Comparison of ENCODE assay signal across 13 mouse cellular contexts in the genomic region with DNA sequence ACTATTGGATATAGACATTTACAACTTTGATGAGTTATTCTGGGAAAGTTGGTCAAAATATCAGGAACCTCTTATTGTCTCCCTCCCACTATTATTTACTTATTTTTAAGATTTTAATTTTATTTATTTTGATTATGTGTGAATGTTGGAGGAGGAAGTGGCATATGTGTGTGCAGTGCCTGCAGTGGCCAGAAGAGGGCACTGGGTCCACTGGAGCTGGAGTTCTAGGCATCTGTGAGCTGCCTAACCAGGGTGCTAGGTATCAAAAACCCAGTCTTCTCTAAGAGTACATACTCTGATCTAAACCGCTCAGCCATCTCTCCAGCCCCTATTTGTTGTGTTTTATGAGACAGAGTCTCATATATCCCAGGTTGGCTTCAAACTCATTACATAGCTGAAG. TPM values are rescaled to one million over a fixed set of nuclear protein-coding genes. Genes with fewer than 3 reads are reported as not detected.
DNase-seq lines count a peak whose midpoint lies in the region; ATAC-seq and TF ChIP-seq lines count a peak whose summit lies in the region.
"Had no signal": no experiment of that assay in that cellular context is flagged by ENCODE, and none has a peak within 500 bp of the region (broad histone marks: within the 10 kb centered on the region; RNA-seq: fewer than 3 reads in every experiment).

No protein-coding gene starts in this region.

- no peak for TF ChIP-seq EP300 in stomach, postnatal 0 days (optimal IDR thresholded peaks at IDR 0.05)

- DNase-seq in hindbrain, postnatal 0 days (ENCODE audit: low spot score), result no peak
- no peak for DNase-seq in testis, postnatal 14 days (ENCODE audit: low spot score)
- DNase-seq in stomach, postnatal 0 days (ENCODE audit: low spot score), result peak; percentile 52
- no peak for DNase-seq in right cerebral cortex, postnatal 10 days (ENCODE audit: low spot score in 2 of 2)
- DNase-seq: heart, postnatal 14 days had no signal

- no peaks in the 10 kb centered on the region for H3K36me3 ChIP-seq in hindbrain, postnatal 0 days (ENCODE audit: insufficient read depth, low read length)
- no peaks in the 10 kb centered on the region for H3K36me3 ChIP-seq in hindbrain, embryonic 12.5 days
- H3K36me3 ChIP-seq in testis, adult 2 months (ENCODE audit: control insufficient read depth, insufficient read depth, low read length), result no peaks in the 10 kb centered on the region
- H3K36me3 ChIP-seq in stomach, postnatal 0 days (ENCODE audit: control insufficient read depth, insufficient read depth, low read length), result no peaks in the 10 kb centered on the region
- H3K36me3 ChIP-seq: embryonic facial prominence, embryonic 12.5 days; midbrain, embryonic 10.5 days had no signal

- TF ChIP-seq CTCF in hindbrain, postnatal 0 days (IDR thresholded peaks at IDR 0.05; ENCODE audit: low read depth), result peak; percentile 59
- peak; percentile 64; the same call in 1 of the 2 replicates for TF ChIP-seq CTCF in testis, adult 2 months (IDR thresholded peaks at IDR 0.05; ENCODE audit: control insufficient read depth, insufficient read depth, insufficient replicate concordance, low read depth, low read length)
- peak; percentile 64 for TF ChIP-seq CTCF in bone marrow, adult 2 months (IDR thresholded peaks at IDR 0.05; ENCODE audit: control insufficient read depth, insufficient read depth, low read length)
- peak; percentile 67 for TF ChIP-seq CTCF in stomach, postnatal 0 days (IDR thresholded peaks at IDR 0.05; ENCODE audit: low read depth)

- H3K4me3 ChIP-seq in hindbrain, postnatal 0 days (ENCODE audit: low read length), result no peak overlapping the region
- no peak overlapping the region for H3K4me3 ChIP-seq in hindbrain, embryonic 12.5 days
- H3K4me3 ChIP-seq in testis, adult 2 months (ENCODE audit: control insufficient read depth, low read depth, low read length), result no peak overlapping the region
- H3K4me3 ChIP-seq in bone marrow, adult 2 months (replicated peaks; ENCODE audit: control insufficient read depth, low read depth, low read length), result no peak overlapping the region
- no peak overlapping the region for H3K4me3 ChIP-seq in stomach, postnatal 0 days (ENCODE audit: low read depth, low read length)
- H3K4me3 ChIP-seq: embryonic facial prominence, embryonic 12.5 days; midbrain, embryonic 10.5 days had no signal

- H3K27ac ChIP-seq in hindbrain, postnatal 0 days, result no peak overlapping the region
- H3K27ac ChIP-seq in hindbrain, embryonic 12.5 days, result no peak overlapping the region
- no peak overlapping the region for H3K27ac ChIP-seq in testis, adult 2 months (ENCODE audit: control insufficient read depth, insufficient read depth, low read depth, low read length)
- H3K27ac ChIP-seq in bone marrow, adult 2 months (ENCODE audit: control insufficient read depth, insufficient read depth, low read depth, low read length, poor library complexity), result no peak overlapping the region
- no peak overlapping the region; the same call in 1 of the 2 replicates for H3K27ac ChIP-seq in stomach, postnatal 0 days (replicated peaks)
- H3K27ac ChIP-seq: embryonic facial prominence, embryonic 12.5 days; midbrain, embryonic 10.5 days had no signal

- no peaks in the 10 kb centered on the region for H3K9me3 ChIP-seq in hindbrain, postnatal 0 days (ENCODE audit: low read length)
- H3K9me3 ChIP-seq in hindbrain, embryonic 12.5 days (replicated peaks), result no peaks in the 10 kb centered on the region
- no peaks in the 10 kb centered on the region for H3K9me3 ChIP-seq in stomach, postnatal 0 days (ENCODE audit: control insufficient read depth, low read length)
- H3K9me3 ChIP-seq: embryonic facial prominence, embryonic 12.5 days; midbrain, embryonic 10.5 days had no signal

- no peak for TF ChIP-seq POLR2A in testis, adult 2 months (IDR thresholded peaks at IDR 0.05; ENCODE audit: control insufficient read depth, low read depth, low read length)
- TF ChIP-seq POLR2A in bone marrow, adult 2 months (IDR thresholded peaks at IDR 0.05; ENCODE audit: borderline replicate concordance, control insufficient read depth, low read depth, low read length), result no peak

- ATAC-seq in hindbrain, postnatal 0 days, result no peak
- ATAC-seq in hindbrain, embryonic 12.5 days (ENCODE audit: low FRiP score), result no peak
- ATAC-seq in stomach, postnatal 0 days (ENCODE audit: low FRiP score, low TSS enrichment), result no peak
- ATAC-seq in megakaryocyte, adult 5-6 weeks (ENCODE audit: poor library complexity, severe bottlenecking), result no peak

- H3K4me1 ChIP-seq in hindbrain, postnatal 0 days (ENCODE audit: insufficient read depth, low read length), result no peaks in the 10 kb centered on the region; the same call in 1 of the 2 replicates
- H3K4me1 ChIP-seq in hindbrain, embryonic 12.5 days, result peaks cover 9% of the 10 kb centered on the region
- H3K4me1 ChIP-seq in testis, adult 2 months (ENCODE audit: control insufficient read depth, insufficient read depth, low read length), result peaks cover 8% of the 10 kb centered on the region
- no peaks in the 10 kb centered on the region for H3K4me1 ChIP-seq in bone marrow, adult 2 months (ENCODE audit: control insufficient read depth, insufficient read depth, low read length)
- peaks cover 4% of the 10 kb centered on the region; the same call in 1 of the 2 replicates for H3K4me1 ChIP-seq in stomach, postnatal 0 days (replicated peaks; ENCODE audit: control insufficient read depth, insufficient read depth)

- H3K4me2 ChIP-seq in hindbrain, postnatal 0 days (ENCODE audit: low read depth, low read length), result no peak overlapping the region
- H3K4me2 ChIP-seq in hindbrain, embryonic 12.5 days (replicated peaks), result no peak overlapping the region
- no peak overlapping the region for H3K4me2 ChIP-seq in stomach, postnatal 0 days (replicated peaks; ENCODE audit: low read depth)
- H3K4me2 ChIP-seq: embryonic facial prominence, embryonic 12.5 days had no signal

- no peaks in the 10 kb centered on the region for H3K27me3 ChIP-seq in hindbrain, postnatal 0 days (ENCODE audit: insufficient read depth, low read length)
- peaks cover 11% of the 10 kb centered on the region for H3K27me3 ChIP-seq in hindbrain, embryonic 12.5 days
- no peaks in the 10 kb centered on the region for H3K27me3 ChIP-seq in testis, adult 2 months (ENCODE audit: control insufficient read depth, insufficient read depth, low read length)
- H3K27me3 ChIP-seq in stomach, postnatal 0 days (ENCODE audit: control insufficient read depth, insufficient read depth, low read length), result no peaks in the 10 kb centered on the region
- H3K27me3 ChIP-seq: embryonic facial prominence, embryonic 12.5 days had no signal

- H3K9ac ChIP-seq in hindbrain, postnatal 0 days (replicated peaks; ENCODE audit: low read length), result no peak overlapping the region
- no peak overlapping the region for H3K9ac ChIP-seq in hindbrain, embryonic 12.5 days
- H3K9ac ChIP-seq in stomach, postnatal 0 days (ENCODE audit: low read length), result no peak overlapping the region
- H3K9ac ChIP-seq: embryonic facial prominence, embryonic 12.5 days had no signal

- 94% methylated on average over 1 of the region's 1 CpGs for whole genome bisulfite sequencing in hindbrain, postnatal 0 days
- 100% methylated on average over 1 of the region's 1 CpGs for WGBS in hindbrain, embryonic 12.5 days
- 85% methylated on average over 1 of the region's 1 CpGs for WGBS in bone marrow, adult 2 months
- 100% methylated on average over 1 of the region's 1 CpGs for WGBS in stomach, postnatal 0 days

RNA-seq across cellular contexts. Expression of gene Mon1a, which starts 3.1 kb away (rescaled TPM):
- total RNA-seq in hindbrain, postnatal 0 days (2014; rRNA removed), result 21.9 and 28.2 TPM in 2 replicates
- polyA plus RNA-seq in hindbrain, postnatal 0 days (2015; fragmentation: Nextera tagmentation; extraction: Ambion mirVana), result 13.2 and 13.8 TPM in 2 replicates
- 17.1 and 20.1 TPM in 2 replicates for polyA plus RNA-seq in hindbrain, embryonic 12.5 days (2016; fragmentation: Nextera tagmentation; extraction: Ambion mirVana)
- 14.1 and 14.9 TPM in 2 replicates for polyA plus RNA-seq in testis, adult 2 months (2012; rRNA removed)
- polyA plus RNA-seq in bone marrow, adult 2 months (2011; ENCODE audit: insufficient read depth, insufficient read length, low replicate concordance, missing spikeins), result 6.3 and 12.9 TPM in 2 replicates
- 22.9 and 23.6 TPM in 2 replicates for polyA plus RNA-seq in stomach, postnatal 0 days (2015; fragmentation: Nextera tagmentation; extraction: Ambion mirVana)
- 6.2 and 7.6 TPM in 2 replicates for total RNA-seq in megakaryocyte, adult 5-6 weeks (2015)
- 16.6 and 17.7 TPM in 2 replicates for total RNA-seq in megakaryocyte, adult 5-6 weeks (2017)

RNA-seq across cellular contexts. Expression of gene Mst1r, which starts 15.7 kb away (rescaled TPM):
- 0.61 and 2.7 TPM in 2 replicates for total RNA-seq in hindbrain, postnatal 0 days (2014; rRNA removed)
- polyA plus RNA-seq in hindbrain, postnatal 0 days (2015; fragmentation: Nextera tagmentation; extraction: Ambion mirVana), result 0.68 and 0.69 TPM in 2 replicates
- 2.0 and 2.3 TPM in 2 replicates for polyA plus RNA-seq in hindbrain, embryonic 12.5 days (2016; fragmentation: Nextera tagmentation; extraction: Ambion mirVana)
- polyA plus RNA-seq in testis, adult 2 months (2012; rRNA removed), result 4.3 and 4.6 TPM in 2 replicates
- 0.20 and 0.75 TPM in 2 replicates for polyA plus RNA-seq in bone marrow, adult 2 months (2011; ENCODE audit: insufficient read depth, insufficient read length, low replicate concordance, missing spikeins)
- 10.4 and 10.6 TPM in 2 replicates for polyA plus RNA-seq in stomach, postnatal 0 days (2015; fragmentation: Nextera tagmentation; extraction: Ambion mirVana)
- total RNA-seq in megakaryocyte, adult 5-6 weeks (2015), result 0.52 and 0.94 TPM in 2 replicates
- 2.2 and 2.3 TPM in 2 replicates for total RNA-seq in megakaryocyte, adult 5-6 weeks (2017)

RNA-seq across cellular contexts. Expression of gene Rbm6, which starts 18.0 kb away (rescaled TPM):
- 58.4 and 62.3 TPM in 2 replicates for total RNA-seq in hindbrain, postnatal 0 days (2014; rRNA removed)
- 55.0 and 57.2 TPM in 2 replicates for polyA plus RNA-seq in hindbrain, postnatal 0 days (2015; fragmentation: Nextera tagmentation; extraction: Ambion mirVana)
- 125 and 135 TPM in 2 replicates for polyA plus RNA-seq in hindbrain, embryonic 12.5 days (2016; fragmentation: Nextera tagmentation; extraction: Ambion mirVana)
- 26.8 and 28.1 TPM in 2 replicates for polyA plus RNA-seq in testis, adult 2 months (2012; rRNA removed)
- polyA plus RNA-seq in bone marrow, adult 2 months (2011; ENCODE audit: insufficient read depth, insufficient read length, low replicate concordance, missing spikeins), result 78.4 and 110 TPM in 2 replicates
- polyA plus RNA-seq in stomach, postnatal 0 days (2015; fragmentation: Nextera tagmentation; extraction: Ambion mirVana), result 25.3 and 25.6 TPM in 2 replicates
- 42.2 and 55.9 TPM in 2 replicates for total RNA-seq in megakaryocyte, adult 5-6 weeks (2015)
- total RNA-seq in megakaryocyte, adult 5-6 weeks (2017), result 117 and 119 TPM in 2 replicates

RNA-seq across cellular contexts. Expression of gene Actl11, which starts 37.2 kb away (rescaled TPM):
- total RNA-seq in hindbrain, postnatal 0 days (2014; rRNA removed), result not detected in 2 replicates
- not detected in 2 replicates for polyA plus RNA-seq in hindbrain, postnatal 0 days (2015; fragmentation: Nextera tagmentation; extraction: Ambion mirVana)
- polyA plus RNA-seq in hindbrain, embryonic 12.5 days (2016; fragmentation: Nextera tagmentation; extraction: Ambion mirVana), result not detected in 2 replicates
- polyA plus RNA-seq in testis, adult 2 months (2012; rRNA removed), result 360 and 372 TPM in 2 replicates
- polyA plus RNA-seq in bone marrow, adult 2 months (2011; ENCODE audit: insufficient read depth, insufficient read length, low replicate concordance, missing spikeins), result not detected in 2 replicates
- not detected in 2 replicates for polyA plus RNA-seq in stomach, postnatal 0 days (2015; fragmentation: Nextera tagmentation; extraction: Ambion mirVana)
- not detected in 2 replicates for total RNA-seq in megakaryocyte, adult 5-6 weeks (2015)
- total RNA-seq in megakaryocyte, adult 5-6 weeks (2017), result not detected in 2 replicates
- total RNA-seq: heart, postnatal 14 days had no signal
- polyA plus RNA-seq: embryonic facial prominence, embryonic 12.5 days; kidney, embryonic 14.5 days; limb, embryonic 11.5 days; midbrain, embryonic 10.5 days had no signal

RNA-seq across cellular contexts. Expression of gene Camkv, which starts 44.5 kb away (rescaled TPM):
- 80.1 and 87.4 TPM in 2 replicates for total RNA-seq in hindbrain, postnatal 0 days (2014; rRNA removed)
- 59.1 and 61.5 TPM in 2 replicates for polyA plus RNA-seq in hindbrain, postnatal 0 days (2015; fragmentation: Nextera tagmentation; extraction: Ambion mirVana)
- 7.3 and 7.9 TPM in 2 replicates for polyA plus RNA-seq in hindbrain, embryonic 12.5 days (2016; fragmentation: Nextera tagmentation; extraction: Ambion mirVana)
- 6.5 and 6.6 TPM in 2 replicates for polyA plus RNA-seq in testis, adult 2 months (2012; rRNA removed)
- 0.87 TPM in 1 of 2 replicates, not detected in the other for polyA plus RNA-seq in bone marrow, adult 2 months (2011; ENCODE audit: insufficient read depth, insufficient read length, low replicate concordance, missing spikeins)
- polyA plus RNA-seq in stomach, postnatal 0 days (2015; fragmentation: Nextera tagmentation; extraction: Ambion mirVana), result 0.62 and 0.94 TPM in 2 replicates
- total RNA-seq in megakaryocyte, adult 5-6 weeks (2015), result not detected in 2 replicates
- 0.04 TPM in 1 of 2 replicates, not detected in the other for total RNA-seq in megakaryocyte, adult 5-6 weeks (2017)
